Mouse (Mus musculus) forebrain, postnatal 0 days (tissue): ENCODE measurements around the gene B830017H08Rik. TPM values are rescaled to one million over a fixed set of nuclear protein-coding genes. Genes with fewer than 3 reads are reported as not detected.
A peak's percentile ranks its signal among the peaks of the same experiment; 100 is the strongest.

Experiments used
- ATAC-seq: fragments of 200-750 bp; cut with Nextera tagmentation; 2 replicates; pipeline ENCODE4 v1.8.0; 2017; ENCODE audit warnings: mild to moderate bottlenecking, moderate library complexity
- DNase-seq: peaks from one replicate; pipeline ENCODE4 v3.0.0-alpha.2; 2015
- H3K27ac ChIP-seq: fragments of 300-500 bp; sonication (generic); 2 replicates; pipeline ENCODE4 v1.5.1; 2014; ENCODE audit warnings: low read depth, mild to moderate bottlenecking, antibody characterized with exemption, low read length, moderate library complexity, mixed read lengths
- H3K27me3 ChIP-seq: fragments of 300-500 bp; sonication (generic); 2 replicates; pipeline ENCODE4 v1.6.1; 2014; ENCODE audit warnings: mild to moderate bottlenecking, low read length, mixed read lengths; ENCODE audit not compliant: insufficient read depth
- H3K36me3 ChIP-seq: fragments of 300-500 bp; sonication (generic); 2 replicates; pipeline ENCODE4 v1.6.1; 2014; ENCODE audit warnings: mild to moderate bottlenecking, moderate library complexity; ENCODE audit not compliant: insufficient read depth
- H3K4me1 ChIP-seq: fragments of 300-500 bp; sonication (generic); 2 replicates; pipeline ENCODE4 v1.6.1; 2014; ENCODE audit warnings: antibody characterized with exemption; ENCODE audit not compliant: insufficient read depth
- H3K4me2 ChIP-seq: fragments of 300-500 bp; sonication (generic); 2 replicates; pipeline ENCODE4 v1.6.1; 2014; ENCODE audit warnings: low read depth, mild to moderate bottlenecking, moderate library complexity
- H3K4me3 ChIP-seq: fragments of 300-500 bp; sonication (generic); 2 replicates; pipeline ENCODE4 v1.5.1; 2014; ENCODE audit warnings: low read depth, low read length, mixed read lengths
- H3K9ac ChIP-seq: fragments of 300-500 bp; sonication (generic); 2 replicates; pipeline ENCODE4 v1.6.1; 2014; ENCODE audit warnings: mild to moderate bottlenecking
- H3K9me3 ChIP-seq: fragments of 300-500 bp; sonication (generic); 2 replicates; pipeline ENCODE4 v1.6.1; 2016; ENCODE audit warnings: low read length
- CTCF ChIP-seq: sonication (generic); IDR thresholded peaks from 2 replicates; pipeline ENCODE4 v1.5.1; 2016; ENCODE audit warnings: antibody characterized with exemption, control low read depth, low read depth
- WGBS: fragments of 180-500 bp; shearing (Covaris S2); extraction: QIAGEN DNeasy Blood & Tissue Kit; methylation state at CpG from one replicate; pipeline ENCODE4 v1.1.7; 2014; 5-methylcytosine and 5-hydroxymethylcytosine counted together
- polyA plus RNA-seq: library from polyadenylated mRNA; unstranded; fragments of >200 nt; fragmentation: Nextera tagmentation; extraction: Ambion mirVana; gene quantifications from 2 replicates; pipeline ENCODE4 v1.2.1, GENCODE M21; 2015
- total RNA-seq: library from RNA; depleted of rRNA; stranded (reverse); fragments of >200 nt; gene quantifications from 2 replicates; pipeline ENCODE4 v1.2.3, GENCODE M21; 2014

B830017H08Rik gene
- total and polyA plus RNA-seq, 2 experiments from 2014 or later, result 5.9 to 6.8 TPM

DNA sequence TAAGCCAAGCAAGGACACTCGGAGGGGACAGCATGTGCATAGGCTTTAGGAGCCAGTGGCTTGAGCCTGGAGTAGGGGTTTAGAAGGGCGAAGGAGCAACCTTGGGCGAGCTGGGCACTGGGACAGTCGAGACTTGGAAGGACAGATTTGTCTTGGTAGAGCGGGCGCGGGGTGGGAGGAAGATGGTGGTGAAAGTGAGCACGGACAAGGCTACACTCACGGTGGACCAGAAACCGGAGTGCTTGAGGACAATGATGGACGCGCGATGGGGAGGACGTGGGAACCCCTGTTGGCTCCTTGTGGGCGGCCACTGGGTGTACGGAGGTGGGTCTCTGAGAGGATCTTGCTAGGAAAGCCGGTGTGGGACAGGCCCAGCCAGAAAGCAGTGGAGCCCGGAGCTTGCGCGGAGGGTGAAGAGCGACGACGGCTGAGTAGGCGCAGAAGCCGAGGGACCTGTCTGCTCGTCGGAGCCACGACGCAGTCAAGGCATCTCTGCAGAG lies 35.1 kb upstream of the B830017H08Rik start:
- Histone ChIP-seq H3K36me3 (peaks cover 5% of the 10 kb centered on the region; the same call in 1 of the 2 replicates), H3K9me3 (no peaks in the 10 kb centered on the region), H3K27ac (no peak overlapping the region), H3K27me3 (peaks cover 50% of the 10 kb centered on the region), H3K4me2 (peak overlapping the region; percentile 90), H3K4me1 (peaks cover 7% of the 10 kb centered on the region; the same call in 1 of the 2 replicates), H3K9ac (0 out of 2 replicates have a peak overlapping the region, but pooled peaks have one; percentile 47), H3K4me3 (peak overlapping the region; percentile 41)
- no peak for ATAC-seq
- no peak for TF ChIP-seq CTCF
- 6% methylated on average over 29 of the region's 29 CpGs for WGBS
- peak; percentile 29 for DNase-seq

DNA sequence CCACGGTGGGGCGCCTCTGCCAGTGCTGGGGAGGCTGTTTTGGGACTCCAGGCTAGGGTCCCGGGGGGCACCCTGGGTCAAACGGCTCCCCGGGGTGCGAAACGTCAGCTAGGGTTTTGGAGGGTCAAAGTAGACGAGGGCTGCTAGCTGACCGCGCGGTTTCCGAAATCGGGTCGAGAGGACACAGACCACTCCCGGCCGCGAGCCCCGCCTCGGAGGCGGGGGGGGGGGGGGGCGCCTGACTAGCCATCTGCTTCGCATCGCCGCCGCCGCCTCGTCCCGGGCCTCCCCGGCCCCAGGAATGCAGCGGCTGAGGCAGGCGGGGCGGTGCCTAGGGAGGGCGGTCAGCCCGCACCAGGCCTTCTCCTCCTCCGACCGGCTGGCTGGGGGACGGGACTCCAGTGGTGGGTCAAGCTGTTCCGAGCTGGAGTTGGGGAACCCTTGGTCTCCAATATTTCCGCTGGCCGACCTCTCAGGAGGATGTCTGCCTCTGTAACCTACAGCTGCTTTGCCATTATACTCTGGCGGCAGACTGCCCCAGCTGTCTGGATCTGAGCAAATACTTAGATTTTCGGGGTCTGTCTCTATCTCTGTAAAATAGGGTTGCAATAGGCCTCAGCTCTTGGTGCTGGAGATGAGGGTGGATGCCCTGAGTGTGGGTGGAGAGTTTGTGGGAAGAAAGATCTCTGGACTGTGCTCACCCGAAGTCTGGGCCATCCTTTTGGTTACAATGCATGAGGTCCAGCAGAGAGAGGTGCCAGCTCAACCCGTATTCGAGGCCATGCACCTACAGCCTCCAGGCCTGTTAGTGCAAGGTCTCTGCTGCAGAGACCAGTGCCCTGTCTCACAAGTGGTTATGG lies 34.4 kb upstream of the B830017H08Rik start:
- DNase-seq (no peak), ATAC-seq (no peak)
- no peaks in the 10 kb centered on the region for H3K36me3 ChIP-seq
- TF ChIP-seq CTCF, result no peak
- peaks cover 57% of the 10 kb centered on the region for H3K27me3 ChIP-seq
- H3K4me3 ChIP-seq, result peak overlapping the region; percentile 41
- H3K4me1 ChIP-seq, result peaks cover 14% of the 10 kb centered on the region; the same call in 1 of the 2 replicates
- no peak overlapping the region for H3K9ac ChIP-seq
- no peaks in the 10 kb centered on the region for H3K9me3 ChIP-seq
- 9% methylated on average over 40 of the region's 45 CpGs for WGBS
- peak overlapping the region; percentile 90 for H3K4me2 ChIP-seq
- no peak overlapping the region for H3K27ac ChIP-seq

DNA sequence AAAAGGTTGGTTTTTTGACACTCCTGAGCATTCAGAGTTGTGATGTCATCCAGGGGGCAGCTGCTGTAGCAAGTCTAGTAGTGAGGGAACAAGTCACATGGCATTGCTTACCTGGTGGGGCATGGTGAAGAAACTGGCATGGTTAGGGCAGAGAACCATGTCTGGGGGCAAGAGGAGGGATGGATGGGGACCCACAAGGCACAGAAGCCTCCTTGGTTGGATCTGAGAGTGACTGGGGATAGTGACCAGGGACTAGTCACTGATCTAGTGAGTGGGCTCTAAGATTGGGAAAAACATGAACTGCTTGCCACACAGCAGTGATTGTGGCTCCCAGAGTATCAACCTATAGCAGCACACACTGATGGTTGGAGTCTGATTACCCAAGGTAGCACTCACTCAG lies 33.3 kb upstream of the B830017H08Rik start:
- DNase-seq, result no peak
- no peak overlapping the region for H3K9ac ChIP-seq
- no peak overlapping the region for H3K27ac ChIP-seq
- no peak overlapping the region for H3K4me3 ChIP-seq
- TF ChIP-seq CTCF, result no peak
- no peaks in the 10 kb centered on the region for H3K36me3 ChIP-seq
- peaks cover 14% of the 10 kb centered on the region; the same call in 1 of the 2 replicates for H3K4me1 ChIP-seq
- peaks cover 67% of the 10 kb centered on the region for H3K27me3 ChIP-seq
- H3K4me2 ChIP-seq, result no peak overlapping the region
- ATAC-seq, result no peak
- H3K9me3 ChIP-seq, result no peaks in the 10 kb centered on the region

DNA sequence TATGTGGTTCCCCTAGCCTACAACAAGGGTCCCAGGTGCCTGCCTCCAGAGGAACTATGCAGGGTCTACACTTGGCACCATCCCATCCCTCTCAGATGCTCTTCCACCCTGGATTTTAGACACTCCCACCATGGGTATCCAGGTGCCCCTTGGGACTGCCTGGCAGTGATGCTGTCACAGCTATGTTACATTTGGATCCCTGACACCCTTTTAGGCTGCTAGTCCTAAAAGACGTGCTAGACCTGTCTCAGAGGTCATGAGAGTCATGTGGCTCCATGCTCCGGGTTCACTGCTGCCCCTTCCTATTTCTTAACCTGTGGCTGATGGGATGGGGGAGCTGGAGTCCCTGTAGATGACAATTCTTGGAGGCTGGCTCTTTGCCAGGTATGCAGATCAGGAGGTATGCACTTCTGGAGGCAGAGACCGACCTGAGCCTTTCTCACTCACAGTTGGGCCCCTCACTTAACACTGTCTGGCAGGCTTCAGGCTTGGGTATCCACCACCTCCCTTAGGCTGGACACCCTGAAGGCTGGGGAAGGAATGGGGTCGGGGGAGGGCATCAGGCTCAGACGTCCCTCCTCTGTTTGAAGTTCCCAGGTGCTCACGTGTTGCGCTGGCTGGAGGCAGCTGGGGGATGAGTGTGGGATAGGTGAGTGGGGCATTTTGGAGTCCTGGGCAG lies 31.0 kb upstream of the B830017H08Rik start:
- Histone ChIP-seq H3K27me3 (peaks cover 71% of the 10 kb centered on the region), H3K9me3 (no peaks in the 10 kb centered on the region), H3K27ac (no peak overlapping the region), H3K4me2 (no peak overlapping the region), H3K4me3 (no peak overlapping the region), H3K9ac (no peak overlapping the region), H3K4me1 (peaks cover 20% of the 10 kb centered on the region; the same call in 1 of the 2 replicates), H3K36me3 (no peaks in the 10 kb centered on the region)
- TF ChIP-seq CTCF, result no peak
- no peak for DNase-seq
- ATAC-seq, result no peak
- WGBS, result 4% methylated on average over 7 of the region's 7 CpGs

DNA sequence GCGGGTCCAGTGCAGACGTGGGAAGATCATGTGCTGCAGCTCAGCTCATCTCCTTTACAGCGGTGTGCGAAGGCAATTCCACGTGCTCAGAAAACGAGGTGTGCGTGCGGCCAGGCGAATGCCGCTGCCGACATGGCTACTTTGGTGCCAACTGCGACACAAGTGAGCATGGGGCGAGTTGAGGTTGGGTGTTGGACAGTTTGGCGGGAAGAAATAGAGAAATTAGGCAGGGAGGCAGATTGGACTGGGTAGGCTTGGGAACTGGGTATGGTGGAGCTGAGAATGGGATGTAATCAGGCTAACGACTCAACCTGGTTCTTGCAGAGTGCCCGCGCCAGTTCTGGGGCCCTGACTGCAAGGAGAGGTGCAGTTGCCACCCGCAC lies 30.5 kb upstream of the B830017H08Rik start:
- Histone ChIP-seq H3K27me3 (peaks cover 70% of the 10 kb centered on the region), H3K4me3 (peak overlapping the region; percentile 41), H3K4me2 (peak overlapping the region; percentile 59), H3K9me3 (no peaks in the 10 kb centered on the region), H3K4me1 (peaks cover 19% of the 10 kb centered on the region; the same call in 1 of the 2 replicates), H3K27ac (no peak overlapping the region), H3K36me3 (no peaks in the 10 kb centered on the region), H3K9ac (peak overlapping the region; percentile 45)
- TF ChIP-seq CTCF, result no peak
- ATAC-seq, result no peak
- 3% methylated on average over 18 of the region's 18 CpGs for whole genome bisulfite sequencing
- DNase-seq, result no peak

DNA sequence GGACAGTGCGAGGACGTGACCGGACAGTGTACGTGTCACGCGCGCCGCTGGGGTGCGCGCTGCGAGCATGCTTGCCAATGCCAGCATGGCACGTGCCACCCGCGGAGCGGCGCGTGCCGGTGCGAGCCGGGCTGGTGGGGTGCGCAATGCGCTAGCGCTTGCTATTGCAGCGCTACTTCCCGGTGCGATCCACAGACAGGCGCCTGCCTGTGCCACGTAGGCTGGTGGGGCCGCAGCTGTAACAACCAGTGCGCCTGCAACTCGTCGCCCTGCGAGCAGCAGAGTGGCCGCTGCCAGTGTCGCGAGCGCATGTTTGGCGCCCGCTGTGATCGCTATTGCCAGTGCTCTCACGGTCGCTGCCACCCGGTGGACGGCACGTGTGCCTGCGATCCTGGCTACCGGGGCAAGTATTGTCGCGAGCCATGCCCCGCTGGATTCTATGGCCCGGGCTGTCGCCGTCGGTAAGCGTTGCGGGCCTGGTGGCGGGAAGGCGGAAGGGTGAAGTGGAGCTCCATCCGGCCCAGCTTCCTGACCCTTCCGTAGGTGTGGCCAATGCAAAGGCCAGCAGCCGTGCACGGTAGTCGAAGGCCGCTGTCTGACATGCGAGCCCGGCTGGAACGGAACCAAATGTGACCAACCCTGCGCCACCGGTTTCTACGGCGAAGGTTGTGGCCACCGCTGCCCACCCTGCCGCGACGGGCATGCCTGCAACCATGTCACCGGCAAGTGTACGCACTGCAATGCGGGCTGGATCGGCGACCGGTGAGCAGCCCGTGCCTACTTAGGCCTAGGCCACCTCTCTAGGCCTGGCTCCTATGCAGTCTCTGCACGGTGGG lies 29.9 kb upstream of the B830017H08Rik start:
- H3K36me3 ChIP-seq, result no peaks in the 10 kb centered on the region
- H3K9ac ChIP-seq, result peak overlapping the region; percentile 45
- H3K27me3 ChIP-seq, result peaks cover 68% of the 10 kb centered on the region
- no peaks in the 10 kb centered on the region for H3K9me3 ChIP-seq
- peak; percentile 25; the same call in 1 of the 2 replicates for TF ChIP-seq CTCF
- peak overlapping the region; percentile 41 for H3K4me3 ChIP-seq
- peak overlapping the region; percentile 59 for H3K4me2 ChIP-seq
- no peak overlapping the region for H3K27ac ChIP-seq
- peak; percentile 44 for ATAC-seq
- peak; percentile 72 for DNase-seq
- H3K4me1 ChIP-seq, result peaks cover 23% of the 10 kb centered on the region; the same call in 1 of the 2 replicates
- WGBS, result 2% methylated on average over 81 of the region's 83 CpGs
